Mouse (Mus musculus) brain, embryonic 14.5 days (tissue): ENCODE data around the gene Lnx1.

Experiments used
- CTCF ChIP-seq: fragments of 200-500 bp; IDR thresholded peaks from 2 replicates; pipeline ENCODE4 v1.5.1; 2012; ENCODE audit warnings: inconsistent platforms, mild to moderate bottlenecking, moderate library complexity, borderline replicate concordance; ENCODE audit not compliant: insufficient read depth, insufficient read length; ENCODE audit errors: extremely low read depth
- POLR2A ChIP-seq: fragments of 200-500 bp; IDR thresholded peaks from 2 replicates; pipeline ENCODE4 v1.6.1; 2012; ENCODE audit warnings: mild to moderate bottlenecking, inconsistent platforms, borderline replicate concordance; ENCODE audit not compliant: poor library complexity, insufficient read depth, insufficient read length, severe bottlenecking; ENCODE audit errors: extremely low read depth

DNA sequence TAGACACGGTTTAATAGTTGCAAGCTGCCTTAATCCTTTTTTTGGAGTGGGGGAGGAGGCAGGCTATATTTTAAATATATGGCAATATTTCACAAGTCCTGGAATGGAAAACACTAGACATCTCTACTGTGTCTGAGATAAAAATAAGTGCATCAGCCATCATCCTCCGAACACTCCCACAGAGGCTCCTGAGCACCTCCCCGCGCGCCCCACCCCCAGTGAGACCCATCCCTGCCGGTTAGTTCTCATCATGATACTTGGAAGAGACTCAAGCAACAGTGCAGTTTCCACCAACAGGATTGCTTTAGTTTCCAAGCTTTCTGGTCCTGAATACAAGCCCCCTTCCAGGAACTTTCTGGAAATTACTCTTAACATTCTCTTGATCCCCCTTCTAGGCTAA lies 63.2 kb downstream of the Lnx1 start:
- TF ChIP-seq CTCF (no peak), POLR2A (no peak)
